In the genomic region with DNA sequence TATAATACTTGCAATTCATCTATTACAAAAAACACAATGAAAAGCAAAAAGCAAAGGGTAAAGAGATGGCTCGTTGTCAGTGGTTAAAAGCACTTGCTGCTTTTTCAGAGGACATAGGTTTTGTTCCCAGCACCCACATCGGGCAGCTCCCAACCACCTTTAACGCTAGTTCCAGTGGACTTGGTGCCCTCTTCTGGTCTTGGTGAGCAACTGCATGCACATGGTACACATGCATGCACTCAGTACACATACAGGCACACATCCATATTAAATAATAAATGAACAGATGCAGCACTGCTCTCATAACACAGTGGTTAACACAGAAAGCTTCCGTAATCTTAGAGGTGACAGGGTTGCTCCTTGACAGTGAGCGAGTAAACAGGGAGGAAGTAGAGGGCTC, we compare ENCODE assay signal across 25 mouse cellular contexts. TPM values are rescaled to one million over a fixed set of nuclear protein-coding genes. Genes with fewer than 3 reads are reported as not detected.
A peak's percentile ranks its signal among the peaks of the same experiment; 100 is the strongest.
DNase-seq lines count a peak whose midpoint lies in the region; ATAC-seq and TF ChIP-seq lines count a peak whose summit lies in the region.
"Had no signal": no experiment of that assay in that cellular context is flagged by ENCODE, and none has a peak within 500 bp of the region (broad histone marks: within the 10 kb centered on the region; RNA-seq: fewer than 3 reads in every experiment).

No protein-coding gene starts in this region.

- H3K9me3 ChIP-seq in megakaryocyte, embryonic 14.5 days: peaks cover 27% of the 10 kb centered on the region
- H3K9me3 ChIP-seq: embryonic facial prominence, embryonic 13.5 days; forebrain, embryonic 12.5 days; neural tube, embryonic 15.5 days; stomach, embryonic 15.5 days had no signal

- intact Hi-C loops in left cerebral cortex, postnatal 36 days (cut with DNase I): no loop called here

- H3K27me3 ChIP-seq in megakaryocyte, embryonic 14.5 days (replicated peaks): peaks cover 13% of the 10 kb centered on the region
- H3K27me3 ChIP-seq: embryonic facial prominence, embryonic 13.5 days; forebrain, embryonic 12.5 days; neural tube, embryonic 15.5 days; Patski; stomach, embryonic 15.5 days had no signal

- H3K27ac ChIP-seq in layer of hippocampus, adult 2 months: peak overlapping the region; percentile 74; the same call in 1 of the 2 replicates
- H3K27ac ChIP-seq: embryonic facial prominence, embryonic 13.5 days; forebrain, embryonic 12.5 days; hindbrain, embryonic 10.5 days; neural tube, embryonic 15.5 days; stomach, embryonic 15.5 days had no signal

- TF ChIP-seq CTCF in layer of hippocampus, adult 2 months (conservative IDR thresholded peaks at IDR 0.05): peak; percentile 49
- peak; percentile 13; the same call in 1 of the 2 replicates for TF ChIP-seq CTCF in brain, embryonic 14.5 days (IDR thresholded peaks at IDR 0.05; ENCODE audit: borderline replicate concordance, extremely low read depth, insufficient read depth, insufficient read length)

- no peaks in the 10 kb centered on the region for H3K4me1 ChIP-seq in megakaryocyte, embryonic 14.5 days
- H3K4me1 ChIP-seq: embryonic facial prominence, embryonic 13.5 days; stomach, embryonic 15.5 days had no signal

- H3K36me3 ChIP-seq in megakaryocyte, embryonic 14.5 days (replicated peaks; ENCODE audit: low read length): no peaks in the 10 kb centered on the region
- H3K36me3 ChIP-seq: embryonic facial prominence, embryonic 13.5 days; forebrain, embryonic 12.5 days; hindbrain, embryonic 10.5 days; neural tube, embryonic 15.5 days; stomach, embryonic 15.5 days had no signal

- no peak for TF ChIP-seq POLR2A in brain, embryonic 14.5 days (IDR thresholded peaks at IDR 0.05; ENCODE audit: borderline replicate concordance, extremely low read depth, insufficient read depth, insufficient read length, poor library complexity, severe bottlenecking)

- no peak for DNase-seq in layer of hippocampus, adult 2 months (ENCODE audit: low spot score in 2 of 2)
- no peak for DNase-seq in layer of hippocampus, postnatal 14 days (ENCODE audit: low spot score in 2 of 2)
- DNase-seq in ES-CJ7 (ENCODE audit: low read depth, low spot score): peak; percentile 43
- DNase-seq in brain, embryonic 14.5 days (ENCODE audit: low read depth): no peak
- no peak for DNase-seq in left cerebral cortex, postnatal 36 days (ENCODE audit: low spot score in 2 of 2)
- DNase-seq: adrenal gland, adult 8-10 months; cerebellum, adult 2 months; cerebellum, postnatal 36 days; embryo, embryonic 11 days; gastrocnemius, postnatal 10 days; kidney, adult 8-10 months; kidney, postnatal 14 days; layer of hippocampus, postnatal 36 days had no signal

- H3K4me3 ChIP-seq in layer of hippocampus, adult 2 months: no peak overlapping the region
- peak overlapping the region; percentile 60 for H3K4me3 ChIP-seq in megakaryocyte, embryonic 14.5 days (replicated peaks)
- H3K4me3 ChIP-seq: embryonic facial prominence, embryonic 13.5 days; erythroblast, embryonic 14.5 days; forebrain, embryonic 12.5 days; hindbrain, embryonic 10.5 days; neural tube, embryonic 15.5 days; stomach, embryonic 15.5 days had no signal

- no peak for ATAC-seq in megakaryocyte, adult 5-6 weeks (ENCODE audit: poor library complexity, severe bottlenecking)
- ATAC-seq: activated CD4-positive, CD25-positive, alpha-beta regulatory T cell, adult 4 months; inflammation-experienced regulatory T-cells, adult 6 months; midbrain, embryonic 16.5 days; Patski had no signal

RNA-seq across cellular contexts. Expression of a gene that starts 20.3 kb away (rescaled TPM):
- total RNA-seq in layer of hippocampus, adult 2 months (2021): 100 to 1,000 TPM; 357 TPM
- total RNA-seq in layer of hippocampus, postnatal 14 days (2021): 100 to 1,000 TPM; 332 to 347 TPM
- polyA plus RNA-seq in megakaryocyte, embryonic 14.5 days (2012; ENCODE audit: insufficient read depth, low replicate concordance): 17.6 and 30.5 TPM in 2 replicates
- total RNA-seq in megakaryocyte, adult 5-6 weeks (2015): 111 and 115 TPM in 2 replicates
- 47.1 and 49.6 TPM in 2 replicates for total RNA-seq in megakaryocyte, adult 5-6 weeks (2017)
- polyA plus RNA-seq in brain, embryonic 14.5 days (2012; rRNA removed): 96.5 and 125 TPM in 2 replicates
- total RNA-seq in left cerebral cortex, postnatal 36 days (2021): 100 to 1,000 TPM; 331 to 349 TPM
